ENCODE assay signal across 21 mouse cellular contexts in genomic region chr9:49683566-49684273, GRCm38 (mm10).
A peak's percentile ranks its signal among the peaks of the same experiment; 100 is the strongest.
DNase-seq lines count a peak whose midpoint lies in the region; ATAC-seq and TF ChIP-seq lines count a peak whose summit lies in the region.
"Had no signal": no experiment of that assay in that cellular context is flagged by ENCODE, and none has a peak within 500 bp of the region (broad histone marks: within the 10 kb centered on the region; RNA-seq: fewer than 3 reads in every experiment).

No protein-coding gene starts in this region.

- 0 out of 2 replicates have a peak overlapping the region, but pooled peaks have one; percentile 5 for H3K27ac ChIP-seq in kidney, adult 2 months (ENCODE audit: insufficient read depth, low read depth, low read length)
- peak overlapping the region; percentile 72; the same call in 1 of the 2 replicates for H3K27ac ChIP-seq in kidney, postnatal 0 days
- H3K27ac ChIP-seq in kidney, embryonic 14.5 days (ENCODE audit: low read depth, low read length), result no peak overlapping the region
- H3K27ac ChIP-seq: embryonic facial prominence, embryonic 13.5 days; forebrain, embryonic 12.5 days; heart, adult 2 months; heart, embryonic 15.5 days; hindbrain, embryonic 10.5 days had no signal

- H3K4me2 ChIP-seq in kidney, postnatal 0 days (ENCODE audit: low read length), result no peak overlapping the region
- no peak overlapping the region for H3K4me2 ChIP-seq in kidney, embryonic 14.5 days (replicated peaks; ENCODE audit: low read depth, low read length)
- H3K4me2 ChIP-seq: embryonic facial prominence, embryonic 13.5 days; forebrain, embryonic 12.5 days; heart, embryonic 11.5 days; heart, embryonic 15.5 days; hindbrain, embryonic 14.5 days had no signal

- no peaks in the 10 kb centered on the region for H3K27me3 ChIP-seq in kidney, adult 2 months (replicated peaks; ENCODE audit: control insufficient read depth, insufficient read depth, low read length)
- no peaks in the 10 kb centered on the region for H3K27me3 ChIP-seq in kidney, postnatal 0 days (ENCODE audit: insufficient read depth, low read length)
- H3K27me3 ChIP-seq in kidney, embryonic 14.5 days (ENCODE audit: control insufficient read depth, insufficient read depth, low read length), result no peaks in the 10 kb centered on the region
- H3K27me3 ChIP-seq: embryonic facial prominence, embryonic 13.5 days; forebrain, embryonic 12.5 days; heart, embryonic 15.5 days had no signal

- TF ChIP-seq CTCF in kidney, adult 2 months (conservative IDR thresholded peaks at IDR 0.05; ENCODE audit: insufficient read depth, insufficient read length, low read depth, low read length), result no peak
- no peak for TF ChIP-seq CTCF in kidney, postnatal 0 days (IDR thresholded peaks at IDR 0.05; ENCODE audit: low read depth)

- peak; percentile 68 for DNase-seq in kidney, adult 2 months
- no peak for DNase-seq in kidney, postnatal 10 days
- DNase-seq in kidney, postnatal 0 days (ENCODE audit: low spot score), result peak; percentile 43
- DNase-seq in Muller cell, postnatal 12 days (ENCODE audit: inconsistent ontology term), result peak; percentile 77
- DNase-seq in retina, postnatal 1 day, result peak; percentile 41
- DNase-seq in adrenal gland, postnatal 4 days (ENCODE audit: low spot score in 2 of 2), result no peak
- DNase-seq: adrenal gland, adult 8-10 months; adrenal gland, postnatal 36 days; cerebellum, adult 11 months; cerebellum, adult 8-10 months; cerebellum, postnatal 14 days; gastrocnemius, postnatal 10 days; heart, adult 2 months had no signal

- WGBS in kidney, adult 2 months, result 38% methylated on average over 8 of the region's 8 CpGs
- 45% methylated on average over 8 of the region's 8 CpGs for WGBS in kidney, postnatal 0 days
- WGBS in kidney, embryonic 14.5 days, result 51% methylated on average over 8 of the region's 8 CpGs

- TF ChIP-seq POLR2A in kidney, adult 2 months (IDR thresholded peaks at IDR 0.05; ENCODE audit: low read depth, low read length), result no peak

- no peak overlapping the region for H3K9ac ChIP-seq in kidney, postnatal 0 days (ENCODE audit: low read depth, low read length)
- no peak overlapping the region for H3K9ac ChIP-seq in kidney, embryonic 14.5 days (ENCODE audit: low read depth, low read length)
- H3K9ac ChIP-seq: embryonic facial prominence, embryonic 13.5 days; forebrain, embryonic 12.5 days; heart, embryonic 15.5 days; hindbrain, embryonic 14.5 days had no signal

- H3K9me3 ChIP-seq in kidney, postnatal 0 days (replicated peaks; ENCODE audit: low read length), result no peaks in the 10 kb centered on the region
- no peaks in the 10 kb centered on the region for H3K9me3 ChIP-seq in kidney, embryonic 14.5 days (ENCODE audit: control insufficient read depth, low read length)
- H3K9me3 ChIP-seq: embryonic facial prominence, embryonic 13.5 days; forebrain, embryonic 12.5 days; heart, embryonic 15.5 days; hindbrain, embryonic 10.5 days had no signal

- ATAC-seq in kidney, postnatal 0 days (replicated peaks; ENCODE audit: low FRiP score, low read depth), result no peak
- ATAC-seq in kidney, embryonic 14.5 days (ENCODE audit: low FRiP score, low TSS enrichment), result no peak
- ATAC-seq: forebrain, embryonic 16.5 days had no signal

- no peak overlapping the region for H3K4me3 ChIP-seq in kidney, adult 2 months (ENCODE audit: insufficient read depth, low read depth, low read length)
- H3K4me3 ChIP-seq in kidney, postnatal 0 days (replicated peaks; ENCODE audit: low read depth, low read length), result no peak overlapping the region
- H3K4me3 ChIP-seq in kidney, embryonic 14.5 days (ENCODE audit: low read length), result no peak overlapping the region
- H3K4me3 ChIP-seq: embryonic facial prominence, embryonic 13.5 days; forebrain, embryonic 12.5 days; heart, adult 2 months; heart, embryonic 15.5 days; hindbrain, embryonic 10.5 days had no signal

- no peaks in the 10 kb centered on the region for H3K36me3 ChIP-seq in kidney, adult 2 months (ENCODE audit: control insufficient read depth, insufficient read depth, low read length)
- H3K36me3 ChIP-seq in kidney, postnatal 0 days (ENCODE audit: insufficient read depth, low read length), result no peaks in the 10 kb centered on the region
- H3K36me3 ChIP-seq in kidney, embryonic 14.5 days (ENCODE audit: control insufficient read depth, insufficient read depth, low read length), result no peaks in the 10 kb centered on the region
- H3K36me3 ChIP-seq: embryonic facial prominence, embryonic 13.5 days; forebrain, embryonic 12.5 days; heart, embryonic 15.5 days; hindbrain, embryonic 10.5 days had no signal

- peaks cover 30% of the 10 kb centered on the region for H3K4me1 ChIP-seq in kidney, adult 2 months (ENCODE audit: control insufficient read depth, insufficient read depth, low read length)
- H3K4me1 ChIP-seq in kidney, postnatal 0 days (replicated peaks; ENCODE audit: insufficient read depth, low read length), result no peaks in the 10 kb centered on the region; the same call in none of the 2 replicates
- H3K4me1 ChIP-seq in kidney, embryonic 14.5 days (ENCODE audit: control insufficient read depth, insufficient read depth, low read length), result 0 out of 2 replicates have a peak, but pooled peaks cover 11% of the 10 kb centered on the region

Comparison
In these comparisons a context has a peak if more than half of its experiments do, and no peak if none do; other contexts are left out.
1. DNase-seq: peak in kidney, adult 2 months (single experiment), kidney, postnatal 0 days (single experiment), Muller cell, postnatal 12 days (single experiment) and retina, postnatal 1 day (single experiment); none in kidney, postnatal 10 days (single experiment) and adrenal gland, postnatal 4 days (0 of 2).